Mouse (Mus musculus) heart, adult 11 months (tissue): ENCODE measurements around the gene Krt9.
A peak's percentile ranks its signal among the peaks of the same experiment; 100 is the strongest.
"Not testable (repeated sequence)": the region's sequence is repeated elsewhere in the genome, so short reads cannot be mapped to it uniquely, and the experiment has no call there.

ENCODE experiments used
- DNase-seq: peaks from one replicate; pipeline ENCODE4 v3.0.0; 2022

The Krt9 gene

DNA sequence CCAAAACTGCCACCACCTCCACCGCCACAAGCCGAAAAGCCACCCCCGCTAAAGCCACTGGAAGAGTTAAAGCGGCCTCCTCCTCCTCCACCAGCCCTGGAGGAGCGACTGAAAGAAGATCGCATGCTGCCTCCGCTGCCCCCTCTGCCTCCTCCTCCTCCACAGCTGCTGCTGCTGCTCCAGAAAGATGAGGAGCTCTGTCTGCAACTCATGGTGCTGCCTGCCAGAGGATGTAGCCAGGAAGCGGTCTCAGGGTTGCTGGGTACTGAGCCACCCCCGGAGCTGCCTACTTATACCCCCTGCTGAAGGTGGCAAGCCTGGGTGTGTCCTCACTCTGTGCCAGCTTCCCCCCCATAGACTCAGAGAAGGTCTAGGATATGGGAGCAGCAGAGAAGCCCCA lies at the start of gene Krt9:
Krt9 (minus strand) TSS at position 255 of the 400 bp plus-strand sequence.
- no peak for DNase-seq

DNA sequence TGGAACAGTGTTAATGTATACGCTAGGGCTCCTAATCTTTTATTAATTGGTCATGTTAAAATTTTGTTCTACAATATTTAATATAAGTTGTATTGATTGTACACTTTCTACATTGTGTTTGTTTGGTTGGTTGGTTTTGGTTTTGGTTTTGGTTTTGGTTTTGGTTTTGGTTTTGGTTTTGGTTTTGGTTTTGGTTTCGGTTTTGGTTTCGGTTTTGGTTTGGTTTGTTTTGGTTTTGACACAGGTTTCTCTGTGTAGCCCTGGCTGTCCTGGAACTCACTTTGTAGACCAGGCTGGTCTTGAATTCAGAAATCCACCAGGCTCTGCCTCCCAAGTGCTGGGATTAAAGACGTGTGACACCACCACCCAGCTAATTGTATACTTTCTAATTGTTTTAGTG lies 47.2 kb upstream of the Krt9 start:
- not testable (repeated sequence) for DNase-seq

- no peak for DNase-seq
Measured at GRCm38 (mm10) chr11:100221741-100222140, 28.7 kb upstream of the Krt9 start.

DNA sequence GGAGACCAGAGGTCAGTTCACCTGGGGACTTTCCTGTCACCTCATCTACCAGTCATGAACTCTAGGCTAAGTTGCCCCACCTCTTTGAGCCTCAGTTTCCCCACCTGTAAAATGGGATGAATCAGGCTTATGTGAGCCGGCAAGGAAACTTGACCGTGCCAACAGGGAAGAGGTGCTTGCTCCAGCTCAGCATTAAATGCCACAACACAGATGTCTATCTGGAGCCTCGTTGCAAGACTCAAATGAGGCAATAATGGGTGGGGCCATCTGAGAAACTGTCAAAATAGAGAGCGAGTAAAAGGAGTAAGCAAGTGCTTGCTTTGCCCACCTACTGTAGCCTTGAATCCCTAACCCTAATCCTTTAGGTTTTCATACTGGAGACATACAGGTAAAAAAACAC lies 26.3 kb upstream of the Krt9 start:
- DNase-seq = no peak

- DNase-seq = no peak
Measured at GRCm38 (mm10) chr11:100208542-100208941, 15.5 kb upstream of the Krt9 start.

GRCm38 (mm10) chr11:100207498-100207897 lies 14.5 kb upstream of the Krt9 start, which contains the start of gene Krt14:
Krt14 (minus strand) TSS chr11:100207548.
- no peak for DNase-seq

DNA sequence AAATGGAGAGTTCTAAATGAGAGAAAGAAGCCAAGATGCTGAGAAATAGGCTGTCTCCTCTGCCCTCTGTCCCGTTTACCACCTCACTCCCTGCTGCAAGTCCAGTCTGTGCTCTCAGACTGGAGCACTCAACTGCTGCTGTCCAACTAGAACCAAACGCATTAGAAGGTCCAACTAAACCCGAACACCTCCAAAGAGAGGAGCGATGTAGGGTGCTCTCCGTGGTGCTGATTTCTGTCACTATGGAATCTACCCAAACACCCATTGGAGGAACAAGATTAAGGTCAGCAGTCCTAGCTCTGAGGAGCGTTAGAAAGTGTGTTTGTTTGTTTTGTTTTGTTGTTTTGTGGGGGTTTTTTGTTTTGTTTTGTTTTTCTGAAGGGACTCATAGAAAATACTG lies 10.4 kb upstream of the Krt9 start:
- no peak for DNase-seq

DNA sequence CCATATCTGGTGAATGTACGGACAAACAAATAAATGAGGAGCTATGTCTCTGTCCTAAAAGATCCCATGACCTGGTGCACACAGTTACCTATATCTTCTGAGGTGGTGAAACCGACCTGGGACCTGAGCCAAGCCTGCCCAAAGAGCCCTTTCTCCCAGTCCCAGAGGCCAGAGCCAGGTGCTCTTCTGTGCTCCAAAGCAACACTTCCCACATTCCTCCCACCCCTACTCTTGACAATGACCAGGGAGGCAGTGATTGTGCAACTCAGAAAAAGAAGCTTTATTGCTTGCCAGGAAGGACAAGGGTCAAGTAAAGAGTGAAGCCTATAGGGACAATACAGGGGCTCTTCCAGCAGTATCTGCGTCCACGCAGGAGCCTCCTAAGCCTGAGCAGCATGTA lies 9.9 kb upstream of the Krt9 start:
- DNase-seq = no peak

DNA sequence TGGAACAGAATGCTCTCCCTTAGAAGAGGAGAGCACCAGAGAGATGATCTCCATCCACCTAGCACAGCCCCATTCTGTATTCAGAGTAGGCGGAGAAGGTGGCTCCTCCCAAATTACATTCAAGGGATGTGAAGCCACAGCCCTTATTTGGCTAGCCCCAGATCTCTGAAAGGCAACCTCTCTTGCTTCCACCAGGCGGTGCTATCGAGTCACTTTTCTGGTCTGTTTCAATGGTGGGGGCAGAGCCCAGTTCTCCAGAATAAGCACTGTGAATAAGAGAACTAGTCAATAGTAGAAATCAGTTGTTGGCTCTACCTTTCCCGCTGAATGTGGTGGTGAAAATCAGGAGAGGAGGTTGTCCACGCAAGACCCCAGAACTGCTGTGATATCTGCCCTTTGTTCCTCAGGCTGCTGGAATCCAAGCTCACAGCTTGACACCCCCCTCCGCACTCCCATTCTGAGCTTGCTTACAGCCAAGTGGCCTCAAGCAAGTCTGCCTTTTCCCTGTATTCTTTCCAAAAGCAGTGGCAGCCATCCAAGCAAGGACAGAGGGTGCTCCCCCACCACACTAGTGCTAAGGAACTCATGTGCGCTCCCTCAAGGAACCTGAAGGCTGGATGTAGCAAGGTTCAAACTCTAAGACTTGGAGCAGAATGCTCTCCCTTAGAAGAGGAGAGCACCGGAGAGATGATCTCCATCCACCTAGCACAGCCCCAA lies 7.2 kb upstream of the Krt9 start:
- no peak for DNase-seq

GRCm38 (mm10) chr11:100198666-100199065 lies 5.6 kb upstream of the Krt9 start:
- DNase-seq = no peak

- no peak for DNase-seq
Measured at GRCm38 (mm10) chr11:100191820-100192219, 1.2 kb downstream of the Krt9 start.

DNA sequence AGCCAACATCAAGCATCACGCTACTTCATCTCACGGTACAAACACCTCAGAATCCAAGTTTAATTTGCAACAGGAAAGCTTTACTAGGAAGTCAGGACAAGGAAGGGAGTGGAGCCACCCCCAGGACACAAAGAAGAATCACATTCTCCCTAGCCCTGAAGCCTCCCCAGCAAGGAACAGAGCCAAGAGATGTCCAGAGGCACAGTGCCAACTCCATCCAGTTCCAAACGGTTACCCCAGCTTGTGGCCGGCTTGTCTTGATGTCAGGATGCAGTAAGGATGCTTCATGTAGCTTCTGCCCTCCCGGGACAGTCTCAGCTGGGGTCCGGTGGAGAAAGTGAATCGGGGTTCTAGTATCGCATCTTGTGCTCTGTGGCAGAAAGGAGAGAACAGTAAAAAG lies 6.3 kb downstream of the Krt9 start:
- no peak for DNase-seq

DNA sequence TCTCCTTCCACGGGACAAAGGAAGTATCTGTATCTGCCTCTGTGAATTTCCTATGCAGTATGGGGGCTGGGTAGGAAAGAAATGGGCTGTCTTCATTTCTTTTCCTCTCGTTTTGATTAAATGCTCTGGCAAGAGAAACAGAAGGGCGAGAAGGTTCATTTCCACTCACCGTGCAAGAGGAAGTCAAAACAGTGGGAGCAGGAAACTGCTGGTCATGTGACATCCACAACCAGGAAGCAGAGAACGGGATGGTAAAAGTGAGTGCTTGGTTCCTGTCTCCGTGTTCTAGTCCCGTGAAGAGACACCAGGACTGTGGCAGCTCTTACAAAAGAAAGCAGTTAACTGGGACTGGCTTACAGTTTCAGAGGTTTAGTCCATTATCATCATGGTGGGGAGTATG lies 11.3 kb downstream of the Krt9 start:
- DNase-seq = no peak

GRCm38 (mm10) chr11:100179260-100179659 lies 13.8 kb downstream of the Krt9 start:
- no peak for DNase-seq

DNA sequence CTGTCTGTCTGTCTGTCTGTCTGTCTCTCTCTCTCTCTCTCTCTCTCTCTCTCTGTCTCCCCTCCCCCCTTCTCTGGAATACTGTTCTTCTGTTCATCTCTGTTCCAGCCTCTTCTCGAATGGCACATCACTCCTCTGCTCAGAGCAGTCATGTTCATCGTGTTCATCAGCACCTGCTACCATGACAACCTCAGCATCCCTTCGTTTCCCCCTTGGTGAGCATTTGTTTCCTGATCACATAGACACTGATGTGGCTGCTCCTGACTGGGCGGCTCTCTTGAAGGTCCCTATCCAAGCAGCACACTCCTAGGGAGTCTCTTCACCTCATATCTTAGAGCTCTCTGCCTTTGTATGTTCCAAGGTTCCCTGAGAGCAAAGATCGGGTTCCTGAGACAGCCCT lies 14.7 kb downstream of the Krt9 start:
- DNase-seq = no peak

- no peak for DNase-seq
Measured at GRCm38 (mm10) chr11:100176791-100177190, 16.3 kb downstream of the Krt9 start.

GRCm38 (mm10) chr11:100168765-100169762 lies 24.0 kb downstream of the Krt9 start:
- peak; percentile 87 for DNase-seq

- DNase-seq = peak; percentile 93
Measured at GRCm38 (mm10) chr11:100168071-100168470, 25.0 kb downstream of the Krt9 start.

GRCm38 (mm10) chr11:100164392-100164791 lies 28.7 kb downstream of the Krt9 start:
- DNase-seq = no peak

DNA sequence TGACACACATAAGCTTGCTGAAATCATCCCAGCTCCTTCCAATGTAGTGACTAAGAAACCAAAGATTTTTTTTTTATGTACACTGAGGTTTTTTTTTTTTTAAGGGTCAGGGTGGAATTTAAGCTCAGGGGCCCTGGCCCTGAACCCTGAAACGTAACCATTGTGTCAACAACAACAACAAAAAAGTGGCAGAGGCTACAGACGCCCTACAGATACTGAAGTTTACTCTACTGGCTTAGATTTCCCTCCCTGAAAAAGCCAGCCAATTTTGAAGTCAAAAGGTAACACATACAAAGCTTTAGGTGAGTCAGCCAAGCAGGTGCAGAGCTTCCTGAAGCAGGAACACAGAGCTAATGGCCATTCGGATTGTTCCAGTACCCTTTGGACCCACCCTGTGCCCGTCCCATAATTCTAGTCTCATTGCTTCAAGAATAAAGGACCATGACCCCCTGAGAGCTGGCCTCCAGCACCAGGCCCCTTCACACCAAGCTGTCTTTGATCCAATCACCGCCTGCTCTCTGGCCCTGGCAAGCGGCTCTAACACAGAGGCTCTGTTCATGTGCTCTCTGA lies 35.1 kb downstream of the Krt9 start:
- DNase-seq = no peak

GRCm38 (mm10) chr11:100157331-100157730 lies 35.7 kb downstream of the Krt9 start:
- no peak for DNase-seq

GRCm38 (mm10) chr11:100155497-100156255 lies 37.4 kb downstream of the Krt9 start:
- DNase-seq = no peak
